Mouse (Mus musculus) olfactory bulb, adult 2 months (tissue): Measurements from ENCODE around the gene Gm2381. TPM values are rescaled to one million over a fixed set of nuclear protein-coding genes. Genes with fewer than 3 reads are reported as not detected.
"Not testable (repeated sequence)": the region's sequence is repeated elsewhere in the genome, so short reads cannot be mapped to it uniquely, and the experiment has no call there.

Source experiments
- H3K27ac ChIP-seq: fragments of 200-500 bp; 2 replicates; pipeline ENCODE4 v1.5.1; 2012; ENCODE audit warnings: low read depth, low read length; ENCODE audit not compliant: insufficient read depth
- H3K4me1 ChIP-seq: fragments of 200-500 bp; 2 replicates; pipeline ENCODE4 v1.6.1; 2012; ENCODE audit warnings: low read length; ENCODE audit not compliant: control insufficient read depth, insufficient read depth
- H3K4me3 ChIP-seq: fragments of 200-500 bp; 2 replicates; pipeline ENCODE4 v1.5.1; 2012; ENCODE audit warnings: mild to moderate bottlenecking, low read depth, low read length, moderate library complexity; ENCODE audit not compliant: insufficient read depth
- CTCF ChIP-seq: fragments of 200-500 bp; IDR thresholded peaks from 2 replicates; pipeline ENCODE4 v1.5.1; 2012; ENCODE audit warnings: low read depth, mild to moderate bottlenecking, low read length, moderate library complexity; ENCODE audit not compliant: insufficient read depth
- POLR2A ChIP-seq: fragments of 200-500 bp; IDR thresholded peaks from 2 replicates; pipeline ENCODE4 v1.6.1; 2012; ENCODE audit warnings: mild to moderate bottlenecking, low read depth, low read length, moderate library complexity; ENCODE audit not compliant: insufficient read depth
- WGBS: fragments of 180-500 bp; shearing (Covaris S2); methylation state at CpG from one replicate; pipeline ENCODE4 v1.1.7; 2018; 5-methylcytosine and 5-hydroxymethylcytosine counted together
- polyA plus RNA-seq: library from polyadenylated mRNA; stranded (reverse); fragments of >200 nt; gene quantifications from 2 replicates; pipeline ENCODE4 v1.2.4, GENCODE M21; 2012; ENCODE audit warnings: low replicate concordance; ENCODE audit not compliant: missing spikeins, insufficient read depth, insufficient read length

The Gm2381 gene
- not detected in 2 replicates for polyA plus RNA-seq

GRCm38 (mm10) chr7:42866801-42867458 is at the start of gene Gm2381:
Gm2381 (minus strand) TSS chr7:42867234.
- H3K27ac ChIP-seq, H3K4me3 ChIP-seq, H3K4me1 ChIP-seq: not testable (repeated sequence)
- WGBS: 82% methylated on average over 8 of the region's 8 CpGs

GRCm38 (mm10) chr7:42898067-42898466 is 31.0 kb upstream of the Gm2381 start:
- not testable (repeated sequence) for H3K4me3 ChIP-seq, H3K4me1 ChIP-seq, H3K27ac ChIP-seq
- WGBS: 88% methylated on average over 2 of the region's 2 CpGs

GRCm38 (mm10) chr7:42878090-42878489 is 11.1 kb upstream of the Gm2381 start:
- no peaks in the 10 kb centered on the region for H3K4me1 ChIP-seq
- WGBS: 47% methylated on average over 23 of the region's 23 CpGs
- no peak overlapping the region for H3K4me3 ChIP-seq
- TF ChIP-seq POLR2A (no peak), CTCF (no peak)
- H3K27ac ChIP-seq: no peak overlapping the region

GRCm38 (mm10) chr7:42838366-42838765 is 28.7 kb downstream of the Gm2381 start:
- not testable (repeated sequence) for H3K27ac ChIP-seq, H3K4me1 ChIP-seq, H3K4me3 ChIP-seq

- 76% methylated on average over 3 of the region's 3 CpGs for WGBS
- H3K4me3 ChIP-seq: no peak overlapping the region
- TF ChIP-seq CTCF (no peak), POLR2A (no peak)
- no peak overlapping the region for H3K27ac ChIP-seq
- no peaks in the 10 kb centered on the region for H3K4me1 ChIP-seq
Measured at GRCm38 (mm10) chr7:42832221-42832620, 34.8 kb downstream of the Gm2381 start.

GRCm38 (mm10) chr7:42793425-42793824 is 73.6 kb downstream of the Gm2381 start, which contains the start of gene Vmn2r62:
Vmn2r62 (minus strand) TSS chr7:42793525.
- not testable (repeated sequence) for H3K4me1 ChIP-seq, H3K27ac ChIP-seq, H3K4me3 ChIP-seq
- WGBS: no CpG with 5 or more reads among the region's 1 CpGs

Other genes starting within 250 kb of the Gm2381 start
- not detected in 2 replicates for gene Zfp976, start 224.6 kb downstream of the Gm2381 start, polyA plus RNA-seq
- gene Zfp975, start 174.5 kb downstream of the Gm2381 start, polyA plus RNA-seq: not detected in 2 replicates
- not detected in 2 replicates for gene Gm17067, start 140.2 kb downstream of the Gm2381 start, polyA plus RNA-seq
- not detected in 2 replicates for gene Vmn2r62, start 73.7 kb downstream of the Gm2381 start, polyA plus RNA-seq
- gene Vmn2r63, start 66.6 kb upstream of the Gm2381 start, polyA plus RNA-seq: not detected in 2 replicates
- not detected in 2 replicates for gene Gm9268, start 151.5 kb upstream of the Gm2381 start, polyA plus RNA-seq
- gene Zfp936, start 247.0 kb upstream of the Gm2381 start, polyA plus RNA-seq: not detected in 2 replicates